Mouse (Mus musculus) liver, postnatal 0 days (tissue): ENCODE data around the gene Etnk1. TPM values are rescaled to one million over a fixed set of nuclear protein-coding genes. Genes with fewer than 3 reads are reported as not detected.

Source experiments
- ATAC-seq: fragments of 200-750 bp; cut with Nextera tagmentation; 2 replicates; pipeline ENCODE4 v1.8.0; 2017; ENCODE audit warnings: mild to moderate bottlenecking, moderate library complexity
- DNase-seq: peaks from one replicate; pipeline ENCODE4 v3.0.0-alpha.2; 2016
- H3K27ac ChIP-seq: fragments of 300-500 bp; sonication (generic); 2 replicates; pipeline ENCODE4 v1.5.1; 2014; ENCODE audit warnings: antibody characterized with exemption, moderate library complexity, mild to moderate bottlenecking, low read depth
- H3K27me3 ChIP-seq: fragments of 300-500 bp; sonication (generic); 2 replicates; pipeline ENCODE4 v1.6.1; 2014; ENCODE audit warnings: low read length, control low read depth, mixed read lengths; ENCODE audit not compliant: insufficient read depth
- H3K36me3 ChIP-seq: fragments of 300-500 bp; sonication (generic); replicated peaks from 2 replicates; pipeline ENCODE4 v1.6.1; 2014; ENCODE audit warnings: mild to moderate bottlenecking, control low read depth, low read length, moderate library complexity, mixed read lengths; ENCODE audit not compliant: insufficient read depth
- H3K4me1 ChIP-seq: fragments of 300-500 bp; sonication (generic); 2 replicates; pipeline ENCODE4 v1.6.1; 2014; ENCODE audit warnings: antibody characterized with exemption, mild to moderate bottlenecking, control low read depth; ENCODE audit not compliant: insufficient read depth
- H3K4me2 ChIP-seq: fragments of 300-500 bp; sonication (generic); 2 replicates; pipeline ENCODE4 v1.6.1; 2014; ENCODE audit warnings: low read depth, mild to moderate bottlenecking, low read length, moderate library complexity, mixed read lengths
- H3K4me3 ChIP-seq: fragments of 300-500 bp; sonication (generic); 2 replicates; pipeline ENCODE4 v1.5.1; 2014; ENCODE audit warnings: low read depth, low read length
- H3K9ac ChIP-seq: fragments of 300-500 bp; sonication (generic); replicated peaks from 2 replicates; pipeline ENCODE4 v1.6.1; 2014; ENCODE audit warnings: mild to moderate bottlenecking, moderate library complexity
- H3K9me3 ChIP-seq: fragments of 300-500 bp; sonication (generic); 2 replicates; pipeline ENCODE4 v1.6.1; 2016; ENCODE audit warnings: mild to moderate bottlenecking, control low read depth, low read length, mixed read lengths
- CTCF ChIP-seq: sonication (generic); IDR thresholded peaks from 2 replicates; pipeline ENCODE4 v1.5.1; 2016; ENCODE audit warnings: antibody characterized with exemption, low read depth
- EP300 ChIP-seq: IDR thresholded peaks from 2 replicates; pipeline ENCODE4 v1.6.1; 2016; ENCODE audit warnings: antibody characterized with exemption, low read depth, mild to moderate bottlenecking
- WGBS: fragments of 180-500 bp; shearing (Covaris S2); extraction: QIAGEN DNeasy Blood & Tissue Kit; methylation state at CpG from one replicate; pipeline ENCODE4 v1.1.7; 2014; ENCODE audit not compliant: insufficient replicate concordance; 5-methylcytosine and 5-hydroxymethylcytosine counted together
- polyA plus RNA-seq: library from polyadenylated mRNA; unstranded; fragments of >200 nt; fragmentation: Nextera tagmentation; extraction: Ambion mirVana; gene quantifications from 2 replicates; pipeline ENCODE4 v1.2.1, GENCODE M21; 2015

The Etnk1 gene
- polyA plus RNA-seq, 1 experiment from 2014 or later: 6.9 TPM

GRCm38 (mm10) chr6:143243191-143243590 lies 76.2 kb downstream of the Etnk1 start:
- TF ChIP-seq CTCF (no peak), EP300 (no peak)
- Histone ChIP-seq H3K27ac (no peak overlapping the region), H3K4me1 (no peaks in the 10 kb centered on the region), H3K4me2 (no peak overlapping the region), H3K9ac (no peak overlapping the region), H3K36me3 (no peaks in the 10 kb centered on the region), H3K9me3 (no peaks in the 10 kb centered on the region), H3K4me3 (no peak overlapping the region), H3K27me3 (no peaks in the 10 kb centered on the region)
- no peak for DNase-seq
- 70% methylated on average over 5 of the region's 5 CpGs for WGBS
- ATAC-seq: no peak

GRCm38 (mm10) chr6:143257921-143258320 lies 90.9 kb downstream of the Etnk1 start:
- H3K9me3 ChIP-seq: no peaks in the 10 kb centered on the region
- DNase-seq (no peak), ATAC-seq (no peak)
- TF ChIP-seq EP300 (no peak), CTCF (no peak)
- no peak overlapping the region for H3K4me2 ChIP-seq
- H3K27me3 ChIP-seq: no peaks in the 10 kb centered on the region
- H3K36me3 ChIP-seq: no peaks in the 10 kb centered on the region
- H3K4me3 ChIP-seq: no peak overlapping the region
- no peaks in the 10 kb centered on the region for H3K4me1 ChIP-seq
- no peak overlapping the region for H3K9ac ChIP-seq
- H3K27ac ChIP-seq: no peak overlapping the region
- 72% methylated on average over 4 of the region's 4 CpGs for WGBS

- ATAC-seq: no peak
- no peaks in the 10 kb centered on the region for H3K27me3 ChIP-seq
- TF ChIP-seq EP300 (no peak), CTCF (no peak)
- no peak overlapping the region for H3K27ac ChIP-seq
- 76% methylated on average over 17 of the region's 17 CpGs for WGBS
- H3K9me3 ChIP-seq: no peaks in the 10 kb centered on the region
- no peaks in the 10 kb centered on the region for H3K4me1 ChIP-seq
- no peak overlapping the region for H3K4me3 ChIP-seq
- H3K4me2 ChIP-seq: no peak overlapping the region
- no peak for DNase-seq
- no peaks in the 10 kb centered on the region for H3K36me3 ChIP-seq
- no peak overlapping the region for H3K9ac ChIP-seq
Observed at GRCm38 (mm10) chr6:143259169-143259629, 92.2 kb downstream of the Etnk1 start.

- WGBS: 69% methylated on average over 18 of the region's 18 CpGs
- DNase-seq: no peak
Observed at GRCm38 (mm10) chr6:143259870-143260559, 93.0 kb downstream of the Etnk1 start.

GRCm38 (mm10) chr6:143260560-143261288 lies 93.7 kb downstream of the Etnk1 start:
- WGBS: 85% methylated on average over 14 of the region's 14 CpGs
- Histone ChIP-seq H3K9ac (no peak overlapping the region), H3K27ac (no peak overlapping the region), H3K27me3 (no peaks in the 10 kb centered on the region), H3K36me3 (no peaks in the 10 kb centered on the region), H3K9me3 (no peaks in the 10 kb centered on the region), H3K4me3 (no peak overlapping the region), H3K4me1 (no peaks in the 10 kb centered on the region), H3K4me2 (no peak overlapping the region)
- DNase-seq: no peak
- no peak for ATAC-seq
- no peak for TF ChIP-seq CTCF
- no peak for TF ChIP-seq EP300

More at GRCm38 (mm10) chr6:143259870-143260559, 93.0 kb downstream of the Etnk1 start:
- Histone ChIP-seq H3K36me3 (no peaks in the 10 kb centered on the region), H3K27ac (no peak overlapping the region), H3K9me3 (no peaks in the 10 kb centered on the region), H3K4me1 (no peaks in the 10 kb centered on the region), H3K27me3 (no peaks in the 10 kb centered on the region), H3K4me2 (no peak overlapping the region), H3K9ac (no peak overlapping the region), H3K4me3 (no peak overlapping the region)
- TF ChIP-seq CTCF (no peak), EP300 (no peak)
- ATAC-seq: no peak

- no peaks in the 10 kb centered on the region for H3K36me3 ChIP-seq
- H3K9me3 ChIP-seq: no peaks in the 10 kb centered on the region
- no peak for ATAC-seq
- DNase-seq: no peak
- WGBS: 83% methylated on average over 8 of the region's 8 CpGs
- no peaks in the 10 kb centered on the region for H3K27me3 ChIP-seq
- H3K4me1 ChIP-seq: no peaks in the 10 kb centered on the region
- H3K4me2 ChIP-seq: no peak overlapping the region
- no peak overlapping the region for H3K9ac ChIP-seq
- H3K4me3 ChIP-seq: no peak overlapping the region
- no peak for TF ChIP-seq EP300
- TF ChIP-seq CTCF: no peak
- H3K27ac ChIP-seq: no peak overlapping the region
Observed at GRCm38 (mm10) chr6:143261289-143261665, 94.3 kb downstream of the Etnk1 start.
